Mouse (Mus musculus) lung, adult 2 months (tissue): ENCODE data around the gene Rab9b. TPM values are rescaled to one million over a fixed set of nuclear protein-coding genes. Genes with fewer than 3 reads are reported as not detected.

Experiments
- DNase-seq: peaks from one replicate; pipeline ENCODE4 v3.0.0; 2022
- H3K4me1 ChIP-seq: fragments of 200-500 bp; 2 replicates; pipeline ENCODE4 v1.6.1; 2011; ENCODE audit warnings: low read length; ENCODE audit not compliant: control insufficient read depth, insufficient read depth
- H3K4me3 ChIP-seq: fragments of 200-500 bp; replicated peaks from 2 replicates; pipeline ENCODE3; 2011; ENCODE audit warnings: low read depth, mild to moderate bottlenecking, control low read depth, low read length; ENCODE audit errors: extremely low read depth
- CTCF ChIP-seq: fragments of 200-500 bp; IDR thresholded peaks from 2 replicates; pipeline ENCODE4 v1.5.1; 2011; ENCODE audit warnings: mild to moderate bottlenecking, low read length, control low read depth; ENCODE audit not compliant: insufficient read depth
- POLR2A ChIP-seq: fragments of 200-500 bp; IDR thresholded peaks from 2 replicates; pipeline ENCODE4 v1.6.1; 2011; ENCODE audit warnings: low read depth, mild to moderate bottlenecking, control low read depth, low read length, borderline replicate concordance; ENCODE audit errors: extremely low read depth
- WGBS: fragments of 180-500 bp; shearing (Covaris S2); methylation state at CpG from one replicate; pipeline ENCODE4 v1.1.7; 2018; 5-methylcytosine and 5-hydroxymethylcytosine counted together
- polyA plus RNA-seq: library from polyadenylated mRNA; depleted of rRNA; stranded (reverse); fragments of >200 nt; gene quantifications from 2 replicates; pipeline ENCODE4 v1.2.3, GENCODE M21; 2012; rRNA removed

The Rab9b gene
- not detected in 2 replicates for polyA plus RNA-seq

GRCm38 (mm10) chrX:136868061-136869040, at the start of gene Rab9b:
Gene Rab9b (minus strand): TSS chrX:136868755.
- TF ChIP-seq CTCF (no peak), POLR2A (no peak)
- H3K4me1 ChIP-seq, result no peaks in the 10 kb centered on the region
- peak; percentile 2 for DNase-seq
- peak within 1 kb of the TSS; percentile 6 for H3K4me3 ChIP-seq
- 21% methylated on average over 36 of the region's 36 CpGs for WGBS

DNA sequence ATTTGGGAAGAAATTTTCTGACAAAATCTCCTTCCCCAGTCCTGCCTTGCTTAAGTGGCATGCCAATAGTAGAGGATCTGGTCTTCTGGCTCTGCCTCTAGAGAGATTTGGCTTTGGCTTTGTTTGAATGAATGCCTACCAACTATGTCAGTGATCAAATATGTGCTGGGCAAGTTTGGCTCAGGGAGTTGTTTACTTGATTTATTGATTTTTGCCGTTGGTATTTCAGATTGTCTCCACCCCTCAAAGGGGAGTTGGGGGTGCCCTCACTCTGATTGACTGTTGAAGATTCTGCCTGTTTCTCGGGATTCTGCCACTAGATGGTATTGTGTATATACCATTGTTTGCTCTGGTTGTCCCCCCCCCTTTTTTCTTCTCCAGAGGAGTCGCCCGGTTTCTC, 35.8 kb upstream of the Rab9b start:
- TF ChIP-seq POLR2A (no peak), CTCF (no peak)
- Histone ChIP-seq H3K4me3 (no peak overlapping the region), H3K4me1 (no peaks in the 10 kb centered on the region)
- WGBS, result 50% methylated on average over 4 of the region's 4 CpGs
- DNase-seq, result no peak

DNA sequence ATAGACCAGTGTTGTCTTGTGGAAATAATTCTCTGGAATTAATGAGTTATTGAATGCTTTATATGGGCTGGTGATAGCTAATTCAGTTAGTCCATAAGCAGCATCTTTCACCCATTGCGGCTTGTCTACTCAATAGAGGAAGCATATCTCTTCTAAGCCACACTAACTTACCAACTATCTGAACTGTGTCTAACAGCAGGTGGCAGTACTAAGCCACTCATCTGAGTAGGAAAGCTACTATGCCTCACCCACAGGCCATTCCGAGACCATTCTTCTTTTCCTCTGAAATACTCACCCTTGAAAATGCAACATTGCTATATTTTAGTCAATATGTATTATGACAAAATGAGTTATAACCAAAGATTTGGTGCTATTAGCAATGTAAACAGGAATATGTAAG, 27.2 kb upstream of the Rab9b start:
- TF ChIP-seq CTCF, result no peak
- TF ChIP-seq POLR2A, result no peak
- 66% methylated on average over 2 of the region's 2 CpGs for WGBS
- Histone ChIP-seq H3K4me1 (no peaks in the 10 kb centered on the region), H3K4me3 (no peak overlapping the region)
- DNase-seq, result no peak

- no peaks in the 10 kb centered on the region for H3K4me1 ChIP-seq
- TF ChIP-seq POLR2A (no peak), CTCF (no peak)
- no peak overlapping the region for H3K4me3 ChIP-seq
- no peak for DNase-seq
- WGBS, result 27% methylated on average over 3 of the region's 3 CpGs
Measured at GRCm38 (mm10) chrX:136850300-136850699, 18.3 kb downstream of the Rab9b start.

DNA sequence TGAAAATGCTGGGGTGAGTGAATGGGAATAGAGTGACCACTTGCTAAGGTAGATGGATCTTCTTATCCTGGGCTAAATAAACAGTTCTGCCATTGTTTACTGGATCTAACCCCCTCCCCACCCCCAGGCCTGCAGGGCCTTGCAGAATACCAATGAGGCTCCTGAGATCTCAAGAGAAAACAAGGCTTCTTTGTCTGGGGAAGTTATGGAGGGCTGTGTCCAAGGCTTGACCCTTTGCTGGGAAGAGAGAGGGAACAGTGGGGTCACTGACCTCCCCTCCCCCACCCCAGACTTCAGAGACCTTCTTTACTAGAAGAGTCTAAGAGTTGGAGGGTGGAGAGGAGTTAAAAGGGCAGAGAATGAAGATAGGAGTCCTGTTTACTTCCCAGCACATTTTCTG, 39.9 kb downstream of the Rab9b start:
- H3K4me3 ChIP-seq, result no peak overlapping the region
- H3K4me1 ChIP-seq, result no peaks in the 10 kb centered on the region
- no peak for DNase-seq
- TF ChIP-seq POLR2A (no peak), CTCF (no peak)

DNA sequence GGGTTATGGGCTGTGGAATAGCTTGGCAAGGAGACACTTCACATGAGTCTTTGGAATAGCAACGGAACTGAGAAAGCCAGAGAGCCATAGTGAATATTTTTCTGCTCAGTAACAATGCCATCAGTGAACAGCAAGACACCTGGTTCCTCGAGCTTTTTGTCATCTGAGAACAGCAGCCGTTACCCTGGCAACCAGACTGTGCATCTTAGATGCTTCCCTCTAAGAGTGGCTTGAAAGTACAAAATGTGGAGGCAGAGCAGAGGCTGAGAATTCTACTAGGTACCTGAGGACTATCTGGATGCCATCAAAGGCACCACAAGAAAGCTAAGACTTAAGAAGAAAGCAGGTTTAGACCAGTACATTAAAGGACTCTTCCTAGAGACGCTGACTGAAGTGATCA, 43.5 kb downstream of the Rab9b start:
- no peak for TF ChIP-seq POLR2A
- TF ChIP-seq CTCF, result no peak
- Histone ChIP-seq H3K4me3 (no peak overlapping the region), H3K4me1 (no peaks in the 10 kb centered on the region)
- no peak for DNase-seq
- 69% methylated on average over 4 of the region's 4 CpGs for WGBS

GRCm38 (mm10) chrX:136822371-136822770, 46.2 kb downstream of the Rab9b start, which contains the start of gene Plp1:
Gene Plp1 (plus strand): TSS chrX:136822671.
- Histone ChIP-seq H3K4me3 (no peak within 1 kb of the TSS), H3K4me1 (no peaks in the 10 kb centered on the region; the same call in 1 of the 2 replicates)
- WGBS, result 31% methylated on average over 1 of the region's 1 CpGs
- DNase-seq, result no peak
- TF ChIP-seq POLR2A, result no peak
- no peak for TF ChIP-seq CTCF

DNA sequence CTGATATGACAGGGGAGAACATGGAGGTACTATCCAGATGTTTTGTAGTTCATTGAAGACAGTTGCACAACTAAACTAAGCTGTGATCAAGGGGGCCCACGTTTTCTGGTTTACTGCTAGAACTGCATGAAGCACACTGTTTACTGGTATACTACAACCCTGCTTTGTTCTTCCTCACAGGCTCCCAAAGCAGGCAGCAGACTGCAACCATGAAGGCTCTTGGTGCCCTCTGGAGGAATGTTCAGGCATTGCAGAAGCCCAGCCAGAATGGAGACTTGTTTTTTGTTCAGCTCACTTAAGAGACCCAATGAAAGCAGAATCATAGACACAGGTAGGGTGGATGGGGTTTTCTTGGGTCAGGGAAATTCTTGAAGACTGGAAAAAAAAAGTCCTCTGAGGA, 48.3 kb downstream of the Rab9b start:
- no peaks in the 10 kb centered on the region; the same call in 1 of the 2 replicates for H3K4me1 ChIP-seq
- peak; percentile 53 for DNase-seq
- 14% methylated on average over 1 of the region's 1 CpGs for WGBS

DNA sequence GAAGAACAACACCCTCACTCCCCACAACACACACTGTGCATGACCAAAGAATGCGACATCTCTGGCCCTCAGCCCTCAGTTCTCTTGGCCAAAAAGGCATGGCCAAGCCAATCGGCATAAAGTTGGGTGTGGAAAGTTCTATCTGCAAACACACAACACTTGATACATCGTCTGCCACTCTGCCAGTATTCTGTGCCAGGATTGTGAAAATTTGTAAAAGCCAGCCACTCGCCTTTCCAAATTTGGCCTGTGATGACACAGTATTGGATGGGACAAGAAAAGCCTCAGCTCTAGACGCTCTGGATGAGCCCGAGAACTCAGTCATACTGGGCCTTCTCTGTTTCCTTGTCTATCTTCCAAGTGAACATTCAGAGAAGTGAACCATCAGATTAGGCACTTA, 48.8 kb downstream of the Rab9b start:
- DNase-seq, result peak; percentile 1
- Histone ChIP-seq H3K4me1 (no peaks in the 10 kb centered on the region; the same call in 1 of the 2 replicates), H3K4me3 (no peak overlapping the region)
- WGBS, result 69% methylated on average over 6 of the region's 6 CpGs
- no peak for TF ChIP-seq CTCF

More for the DNA sequence above, 48.3 kb downstream of the Rab9b start:
- no peak overlapping the region for H3K4me3 ChIP-seq
- no peak for TF ChIP-seq POLR2A
- peak; percentile 79 for TF ChIP-seq CTCF

Other genes with a start within 250 kb of the Rab9b start
- 1.0 and 2.2 TPM in 2 replicates for gene Tceal1, start 160.8 kb downstream of the Rab9b start, polyA plus RNA-seq
- gene Morf4l2, start 125.1 kb downstream of the Rab9b start, polyA plus RNA-seq, result 24.2 and 43.0 TPM in 2 replicates
- gene Glra4, start 88.6 kb downstream of the Rab9b start, polyA plus RNA-seq, result not detected in 2 replicates
- gene Plp1, start 46.1 kb downstream of the Rab9b start, polyA plus RNA-seq, result 3.1 and 5.8 TPM in 2 replicates
- gene H2bfm, start 58.6 kb upstream of the Rab9b start, polyA plus RNA-seq, result not detected in 2 replicates
- gene Tmsb15b2, start 106.7 kb upstream of the Rab9b start, polyA plus RNA-seq, result not detected in 2 replicates
- 0.25 and 0.49 TPM in 2 replicates for gene Tmsb15l, start 108.1 kb upstream of the Rab9b start, polyA plus RNA-seq
- gene Tmsb15b1, start 108.1 kb upstream of the Rab9b start, polyA plus RNA-seq, result 0.62 TPM in 1 of 2 replicates, not detected in the other
- 0.26 and 0.34 TPM in 2 replicates for gene Zcchc18, start 124.4 kb upstream of the Rab9b start, polyA plus RNA-seq
- 3.6 and 4.3 TPM in 2 replicates for gene Slc25a53, start 169.5 kb upstream of the Rab9b start, polyA plus RNA-seq
- 1.0 and 1.3 TPM in 2 replicates for gene Fam199x, start 180.8 kb upstream of the Rab9b start, polyA plus RNA-seq